Mouse (Mus musculus) embryonic fibroblast, embryonic 13.5 days (primary cell): ENCODE measurements around the gene Cnga1.
"Not testable (repeated sequence)": the region's sequence is repeated elsewhere in the genome, so short reads cannot be mapped to it uniquely, and the experiment has no call there.

Experiments
- CTCF ChIP-seq: IDR thresholded peaks from 2 replicates; pipeline ENCODE4 v1.5.1; 2011; ENCODE audit warnings: mild to moderate bottlenecking, control low read depth, low read length, moderate library complexity, borderline replicate concordance; ENCODE audit not compliant: insufficient read depth
- POLR2A ChIP-seq: IDR thresholded peaks from 2 replicates; pipeline ENCODE4 v1.6.1; 2011; ENCODE audit warnings: low read depth, mild to moderate bottlenecking, control low read depth, low read length, moderate library complexity

DNA sequence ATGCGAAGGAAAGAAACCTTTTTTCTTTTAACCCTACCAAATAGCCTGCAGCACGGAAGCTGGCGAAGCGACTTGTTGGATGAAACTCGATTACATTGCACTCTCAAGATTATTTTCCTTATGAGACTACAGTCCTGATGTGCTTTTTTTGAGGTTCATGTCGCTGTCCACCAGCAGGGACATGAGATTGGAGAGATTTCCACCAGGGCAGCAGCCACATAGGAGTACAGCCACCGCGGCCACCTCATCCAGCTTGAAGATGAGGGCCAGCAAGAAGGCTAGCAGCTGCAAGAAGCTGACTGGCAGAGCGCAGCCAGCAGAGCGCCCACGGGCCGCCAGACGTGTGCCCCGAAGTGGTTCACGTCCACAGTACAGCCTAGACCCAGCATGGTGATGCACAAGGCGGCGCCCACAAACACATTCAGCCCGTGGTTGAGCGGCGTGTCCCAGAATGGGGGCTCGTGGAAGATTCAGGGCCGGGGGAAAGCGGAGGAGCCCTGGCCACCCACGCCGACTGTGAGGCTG, 57.3 kb downstream of the Cnga1 start:
- not testable (repeated sequence) for TF ChIP-seq CTCF, POLR2A
